Mouse (Mus musculus) kidney, adult 2 months (tissue): ENCODE measurements at regions not wholly inside any gene's neighbourhood (a gene's known extent, or its start where the extent isn't known, plus 50 kb on each side); places are given as distances from the start of the nearest gene placed in this dataset.

Experiments used
- DNase-seq: peaks from one replicate; pipeline ENCODE4 v3.0.0; 2021
- H3K27ac ChIP-seq: fragments of 200-500 bp; 2 replicates; pipeline ENCODE4 v1.5.1; 2012; ENCODE audit warnings: low read depth, low read length, control low read depth, inconsistent platforms; ENCODE audit not compliant: insufficient read depth
- H3K27me3 ChIP-seq: fragments of 200-500 bp; replicated peaks from 2 replicates; pipeline ENCODE4 v1.6.1; 2012; ENCODE audit warnings: mild to moderate bottlenecking, moderate library complexity, low read length, inconsistent platforms; ENCODE audit not compliant: control insufficient read depth, insufficient read depth
- H3K36me3 ChIP-seq: fragments of 200-500 bp; 2 replicates; pipeline ENCODE4 v1.6.1; 2012; ENCODE audit warnings: mild to moderate bottlenecking, moderate library complexity, low read length, inconsistent platforms; ENCODE audit not compliant: control insufficient read depth, insufficient read depth
- H3K4me1 ChIP-seq: fragments of 200-500 bp; 2 replicates; pipeline ENCODE4 v1.6.1; 2011; ENCODE audit warnings: low read length; ENCODE audit not compliant: control insufficient read depth, insufficient read depth
- H3K4me3 ChIP-seq: fragments of 200-500 bp; 2 replicates; pipeline ENCODE4 v1.5.1; 2011; ENCODE audit warnings: mild to moderate bottlenecking, low read depth, low read length, control low read depth; ENCODE audit not compliant: insufficient read depth
- CTCF ChIP-seq: fragments of 200-500 bp; conservative IDR thresholded peaks from 2 replicates; pipeline ENCODE4 v1.5.1; 2011; ENCODE audit warnings: low read depth, mild to moderate bottlenecking, control low read depth, low read length, moderate library complexity, mixed read lengths; ENCODE audit not compliant: insufficient read depth, insufficient read length
- POLR2A ChIP-seq: fragments of 200-500 bp; IDR thresholded peaks from one replicate; pipeline ENCODE4 v1.6.1; 2011; ENCODE audit warnings: low read depth, low read length, control low read depth
- WGBS: fragments of 180-500 bp; shearing (Covaris S2); methylation state at CpG from one replicate; pipeline ENCODE4 v1.1.7; 2018; 5-methylcytosine and 5-hydroxymethylcytosine counted together

- H3K36me3 ChIP-seq: no peaks in the 10 kb centered on the region
- H3K4me3 ChIP-seq: no peak overlapping the region
- H3K27ac ChIP-seq: no peak overlapping the region
- TF ChIP-seq CTCF (no peak), POLR2A (no peak)
- H3K27me3 ChIP-seq: no peaks in the 10 kb centered on the region
- no peak for DNase-seq
- H3K4me1 ChIP-seq: peaks cover 9% of the 10 kb centered on the region
Observed at GRCm38 (mm10) chr14:61997736-61998135, 294.7 kb upstream of the Rnaseh2b start.

DNA sequence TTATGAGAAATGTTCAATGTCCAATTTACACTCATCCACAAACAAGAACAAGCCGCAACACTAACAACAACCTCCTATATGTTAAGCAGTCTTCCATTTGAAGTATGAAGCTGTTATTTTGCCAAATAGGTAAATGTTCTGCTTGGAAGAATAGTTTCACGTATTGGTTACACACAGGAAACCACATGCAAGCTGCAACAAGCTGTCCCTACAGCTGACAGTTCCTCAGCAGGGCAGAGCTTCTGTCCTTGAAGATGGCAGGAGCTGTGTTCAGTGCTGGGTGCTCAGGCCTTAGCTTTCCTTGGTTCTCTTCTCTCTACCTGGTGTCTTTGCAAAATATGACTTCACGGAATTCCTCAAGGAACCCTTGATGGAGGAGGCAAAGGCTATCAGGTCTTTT lies 294.1 kb upstream of the Rnaseh2b start:
- 81% methylated on average over 3 of the region's 3 CpGs for WGBS
- no peaks in the 10 kb centered on the region for H3K36me3 ChIP-seq
- H3K27ac ChIP-seq: no peak overlapping the region
- no peak overlapping the region for H3K4me3 ChIP-seq
- TF ChIP-seq CTCF (no peak), POLR2A (no peak)
- DNase-seq: no peak
- peaks cover 11% of the 10 kb centered on the region for H3K4me1 ChIP-seq
- no peaks in the 10 kb centered on the region for H3K27me3 ChIP-seq

GRCm38 (mm10) chr14:62001481-62001949 lies 290.9 kb upstream of the Rnaseh2b start:
- no peak for TF ChIP-seq POLR2A
- no peak for TF ChIP-seq CTCF
- DNase-seq: peak; percentile 51
- Histone ChIP-seq H3K27me3 (no peaks in the 10 kb centered on the region), H3K36me3 (no peaks in the 10 kb centered on the region), H3K4me1 (peaks cover 11% of the 10 kb centered on the region), H3K27ac (peak overlapping the region; percentile 74), H3K4me3 (no peak overlapping the region)
- 20% methylated on average over 7 of the region's 7 CpGs for WGBS

DNA sequence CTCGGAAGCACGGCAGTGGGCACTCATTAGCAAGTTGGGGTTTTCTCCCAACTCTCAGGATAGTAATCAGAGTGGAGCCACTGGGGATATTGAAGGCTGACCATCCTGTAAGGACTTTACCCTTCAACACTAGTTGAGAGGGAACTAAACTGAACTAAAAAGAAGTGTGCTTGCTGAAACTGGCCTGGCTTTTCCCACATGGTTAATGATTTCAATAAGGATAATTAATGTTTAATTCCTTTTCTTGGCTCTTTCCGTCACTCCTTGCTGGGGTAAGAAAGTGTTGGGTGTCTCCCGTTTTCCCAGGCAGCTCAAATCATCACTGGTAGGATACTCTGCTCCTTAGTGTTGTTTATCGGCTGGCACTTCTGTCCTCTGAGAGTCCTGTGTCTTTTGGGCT lies 290.3 kb upstream of the Rnaseh2b start:
- WGBS: 34% methylated on average over 5 of the region's 5 CpGs
- H3K36me3 ChIP-seq: no peaks in the 10 kb centered on the region
- H3K27ac ChIP-seq: peak overlapping the region; percentile 74
- TF ChIP-seq POLR2A: no peak
- no peak for TF ChIP-seq CTCF
- peak; percentile 89 for DNase-seq
- peaks cover 11% of the 10 kb centered on the region for H3K4me1 ChIP-seq
- H3K4me3 ChIP-seq: no peak overlapping the region
- no peaks in the 10 kb centered on the region for H3K27me3 ChIP-seq

- H3K4me1 ChIP-seq: peaks cover 11% of the 10 kb centered on the region
- DNase-seq: peak; percentile 91
- TF ChIP-seq POLR2A (no peak), CTCF (no peak)
- 0 out of 2 replicates have a peak overlapping the region, but pooled peaks have one; percentile 8 for H3K27ac ChIP-seq
- no peak overlapping the region for H3K4me3 ChIP-seq
- H3K36me3 ChIP-seq: no peaks in the 10 kb centered on the region
- WGBS: 39% methylated on average over 16 of the region's 16 CpGs
- no peaks in the 10 kb centered on the region for H3K27me3 ChIP-seq
Observed at GRCm38 (mm10) chr14:62003013-62003781, 289.2 kb upstream of the Rnaseh2b start.

DNA sequence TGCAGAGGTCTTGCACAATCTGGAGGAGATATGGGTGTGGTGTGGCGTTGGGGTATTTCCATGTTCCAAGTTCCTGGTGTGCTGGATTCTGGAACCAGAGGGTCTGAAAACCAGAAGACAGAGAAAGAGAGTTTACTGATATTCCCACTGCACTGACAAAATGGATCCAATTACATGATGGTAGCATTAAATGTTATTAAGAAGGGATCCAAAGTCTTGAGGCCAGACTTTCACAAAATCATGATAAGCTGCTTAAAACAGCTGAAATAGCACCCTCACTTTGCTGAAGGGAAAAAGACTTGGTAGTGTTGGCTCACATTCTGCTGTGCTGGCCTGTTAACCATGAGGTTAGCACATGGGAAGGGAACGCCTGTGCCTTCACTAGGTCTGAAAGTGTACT lies 288.6 kb upstream of the Rnaseh2b start:
- H3K27me3 ChIP-seq: no peaks in the 10 kb centered on the region
- no peak overlapping the region for H3K4me3 ChIP-seq
- WGBS: 89% methylated on average over 2 of the region's 2 CpGs
- peaks cover 11% of the 10 kb centered on the region for H3K4me1 ChIP-seq
- no peak overlapping the region for H3K27ac ChIP-seq
- H3K36me3 ChIP-seq: no peaks in the 10 kb centered on the region
- DNase-seq: no peak
- TF ChIP-seq CTCF (no peak), POLR2A (no peak)

DNA sequence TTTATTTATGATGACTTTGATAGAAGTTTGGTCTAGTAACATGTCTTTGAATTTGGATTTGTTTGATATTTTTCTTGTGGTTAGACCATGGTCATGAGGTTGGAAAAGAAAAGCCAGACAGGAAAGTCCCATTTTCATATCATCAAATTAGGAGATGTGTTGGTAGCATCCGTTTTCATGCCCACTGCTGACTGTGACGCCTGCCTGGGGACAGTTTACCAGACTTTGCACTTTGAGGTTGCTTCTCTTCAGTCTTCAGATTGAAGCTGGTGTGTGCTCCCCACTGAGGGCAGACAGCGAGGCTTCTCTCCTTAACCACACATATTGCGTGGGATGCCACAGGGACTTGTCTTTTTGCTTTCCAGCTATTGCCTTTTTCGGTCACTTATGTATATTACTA lies 283.7 kb upstream of the Rnaseh2b start:
- no peak for DNase-seq
- no peak for TF ChIP-seq CTCF
- no peak for TF ChIP-seq POLR2A
- Histone ChIP-seq H3K36me3 (no peaks in the 10 kb centered on the region), H3K4me1 (no peaks in the 10 kb centered on the region), H3K27ac (no peak overlapping the region), H3K4me3 (no peak overlapping the region), H3K27me3 (no peaks in the 10 kb centered on the region)
- WGBS: 94% methylated on average over 5 of the region's 5 CpGs
